Mouse (Mus musculus) hindbrain, embryonic 12.5 days (tissue): ENCODE measurements around the gene Gp9. TPM values are rescaled to one million over a fixed set of nuclear protein-coding genes. Genes with fewer than 3 reads are reported as not detected.
A peak's percentile ranks its signal among the peaks of the same experiment; 100 is the strongest.

Source experiments
- ATAC-seq: fragments of 200-750 bp; cut with Nextera tagmentation; 2 replicates; pipeline ENCODE4 v1.8.0; 2017; ENCODE audit warnings: moderate TSS enrichment; ENCODE audit not compliant: low FRiP score
- H3K27ac ChIP-seq: fragments of 300-500 bp; sonication (generic); 2 replicates; pipeline ENCODE4 v1.5.1; 2016; ENCODE audit warnings: mild to moderate bottlenecking
- H3K27me3 ChIP-seq: fragments of 300-500 bp; sonication (generic); 2 replicates; pipeline ENCODE4 v1.6.1; 2016; ENCODE audit warnings: mild to moderate bottlenecking
- H3K36me3 ChIP-seq: fragments of 300-500 bp; sonication (generic); 2 replicates; pipeline ENCODE4 v1.6.1; 2016; ENCODE audit warnings: mild to moderate bottlenecking
- H3K4me1 ChIP-seq: fragments of 300-500 bp; sonication (generic); 2 replicates; pipeline ENCODE4 v1.6.1; 2016
- H3K4me2 ChIP-seq: fragments of 300-500 bp; sonication (generic); replicated peaks from 2 replicates; pipeline ENCODE4 v1.6.1; 2016; ENCODE audit warnings: mild to moderate bottlenecking
- H3K4me3 ChIP-seq: fragments of 300-500 bp; sonication (generic); 2 replicates; pipeline ENCODE4 v1.5.1; 2016; ENCODE audit warnings: mild to moderate bottlenecking
- H3K9ac ChIP-seq: fragments of 300-500 bp; sonication (generic); 2 replicates; pipeline ENCODE4 v1.6.1; 2016; ENCODE audit warnings: mild to moderate bottlenecking, moderate library complexity
- H3K9me3 ChIP-seq: fragments of 300-500 bp; sonication (generic); replicated peaks from 2 replicates; pipeline ENCODE4 v1.6.1; 2016; ENCODE audit warnings: mild to moderate bottlenecking
- WGBS: fragments of 180-500 bp; shearing (Covaris S2); methylation state at CpG from one replicate; pipeline ENCODE4 v1.1.7; 2016; 5-methylcytosine and 5-hydroxymethylcytosine counted together
- polyA plus RNA-seq: library from polyadenylated mRNA; unstranded; fragments of >200 nt; fragmentation: Nextera tagmentation; extraction: Ambion mirVana; gene quantifications from 2 replicates; pipeline ENCODE4 v1.2.1, GENCODE M21; 2016

Gene Gp9
- polyA plus RNA-seq, 1 experiment from 2014 or later = 2.6 TPM

GRCm38 (mm10) chr6:87808521-87808920 lies 30.6 kb downstream of the Gp9 start:
- no peak overlapping the region for H3K4me3 ChIP-seq
- peaks cover 6% of the 10 kb centered on the region for H3K4me1 ChIP-seq
- H3K36me3 ChIP-seq = peaks cover 3% of the 10 kb centered on the region
- no peaks in the 10 kb centered on the region for H3K9me3 ChIP-seq
- no peak for ATAC-seq
- peaks cover 8% of the 10 kb centered on the region for H3K27me3 ChIP-seq
- H3K9ac ChIP-seq = no peak overlapping the region
- no peak overlapping the region for H3K27ac ChIP-seq
- 77% methylated on average over 3 of the region's 3 CpGs for WGBS
- no peak overlapping the region for H3K4me2 ChIP-seq

GRCm38 (mm10) chr6:87809144-87809543 lies 31.3 kb downstream of the Gp9 start:
- no peak overlapping the region for H3K4me2 ChIP-seq
- H3K9ac ChIP-seq = no peak overlapping the region
- H3K27me3 ChIP-seq = peaks cover 10% of the 10 kb centered on the region
- peaks cover 5% of the 10 kb centered on the region for H3K36me3 ChIP-seq
- peaks cover 6% of the 10 kb centered on the region for H3K4me1 ChIP-seq
- H3K27ac ChIP-seq = no peak overlapping the region
- H3K4me3 ChIP-seq = no peak overlapping the region
- H3K9me3 ChIP-seq = no peaks in the 10 kb centered on the region
- WGBS = 93% methylated on average over 2 of the region's 2 CpGs
- ATAC-seq = no peak

- H3K4me3 ChIP-seq = no peak overlapping the region
- 86% methylated on average over 6 of the region's 6 CpGs for WGBS
- peaks cover 9% of the 10 kb centered on the region for H3K36me3 ChIP-seq
- no peak overlapping the region for H3K27ac ChIP-seq
- no peak overlapping the region for H3K4me2 ChIP-seq
- H3K9me3 ChIP-seq = no peaks in the 10 kb centered on the region
- no peak overlapping the region for H3K9ac ChIP-seq
- peaks cover 10% of the 10 kb centered on the region for H3K27me3 ChIP-seq
- peaks cover 6% of the 10 kb centered on the region for H3K4me1 ChIP-seq
- ATAC-seq = no peak
Observed at GRCm38 (mm10) chr6:87809651-87810161, 31.8 kb downstream of the Gp9 start.

GRCm38 (mm10) chr6:87810311-87810710 lies 32.4 kb downstream of the Gp9 start:
- Histone ChIP-seq H3K4me2 (peak overlapping the region; percentile 94), H3K9me3 (no peaks in the 10 kb centered on the region), H3K9ac (no peak overlapping the region), H3K27ac (no peak overlapping the region), H3K4me1 (peaks cover 6% of the 10 kb centered on the region), H3K27me3 (peaks cover 10% of the 10 kb centered on the region), H3K36me3 (peaks cover 15% of the 10 kb centered on the region), H3K4me3 (peak overlapping the region; percentile 50)
- 43% methylated on average over 6 of the region's 6 CpGs for WGBS
- ATAC-seq = no peak

- peaks cover 22% of the 10 kb centered on the region for H3K36me3 ChIP-seq
- H3K9ac ChIP-seq = peak overlapping the region; percentile 67
- peak overlapping the region; percentile 94 for H3K4me2 ChIP-seq
- no peaks in the 10 kb centered on the region for H3K9me3 ChIP-seq
- peaks cover 6% of the 10 kb centered on the region for H3K4me1 ChIP-seq
- peak; percentile 81 for ATAC-seq
- WGBS = under 1% methylated on average over 76 of the region's 77 CpGs
- peak overlapping the region; percentile 50 for H3K4me3 ChIP-seq
- peaks cover 10% of the 10 kb centered on the region for H3K27me3 ChIP-seq
- H3K27ac ChIP-seq = 0 out of 2 replicates have a peak overlapping the region, but pooled peaks have one; percentile 6
Observed at GRCm38 (mm10) chr6:87810713-87811669, 33.1 kb downstream of the Gp9 start.

- Histone ChIP-seq H3K27me3 (peaks cover 10% of the 10 kb centered on the region), H3K4me1 (peaks cover 6% of the 10 kb centered on the region), H3K4me3 (peak within 1 kb of the TSS; percentile 50), H3K27ac (0 out of 2 replicates have a peak within 1 kb of the TSS, but pooled peaks have one; percentile 6), H3K9me3 (no peaks in the 10 kb centered on the region), H3K36me3 (peaks cover 30% of the 10 kb centered on the region), H3K4me2 (peak within 1 kb of the TSS; percentile 94), H3K9ac (peak within 1 kb of the TSS; percentile 67)
- WGBS = under 1% methylated on average over 48 of the region's 56 CpGs
- ATAC-seq = peak; percentile 98
Observed at GRCm38 (mm10) chr6:87811675-87812338, 33.9 kb downstream of the Gp9 start, which contains the start of gene Rab43. Gene Rab43 (minus strand): TSS chr6:87812164.

GRCm38 (mm10) chr6:87812656-87813055 lies 34.8 kb downstream of the Gp9 start:
- Histone ChIP-seq H3K9me3 (no peaks in the 10 kb centered on the region), H3K27me3 (peaks cover 10% of the 10 kb centered on the region), H3K4me2 (peak overlapping the region; percentile 94), H3K9ac (no peak overlapping the region), H3K36me3 (peaks cover 39% of the 10 kb centered on the region), H3K4me1 (peaks cover 6% of the 10 kb centered on the region), H3K4me3 (no peak overlapping the region), H3K27ac (no peak overlapping the region)
- WGBS = 80% methylated on average over 1 of the region's 1 CpGs
- no peak for ATAC-seq

GRCm38 (mm10) chr6:87814486-87814885 lies 36.6 kb downstream of the Gp9 start:
- H3K27me3 ChIP-seq = peaks cover 10% of the 10 kb centered on the region
- no peak overlapping the region for H3K4me2 ChIP-seq
- ATAC-seq = no peak
- no peak overlapping the region for H3K9ac ChIP-seq
- H3K27ac ChIP-seq = no peak overlapping the region
- WGBS = 94% methylated on average over 5 of the region's 5 CpGs
- peaks cover 6% of the 10 kb centered on the region for H3K4me1 ChIP-seq
- H3K36me3 ChIP-seq = peaks cover 57% of the 10 kb centered on the region
- H3K9me3 ChIP-seq = no peaks in the 10 kb centered on the region
- H3K4me3 ChIP-seq = no peak overlapping the region

- peaks cover 98% of the 10 kb centered on the region for H3K36me3 ChIP-seq
- no peaks in the 10 kb centered on the region for H3K9me3 ChIP-seq
- no peak overlapping the region for H3K4me3 ChIP-seq
- no peak overlapping the region for H3K9ac ChIP-seq
- no peak overlapping the region for H3K27ac ChIP-seq
- H3K4me1 ChIP-seq = no peaks in the 10 kb centered on the region
- no peak for ATAC-seq
- H3K27me3 ChIP-seq = no peaks in the 10 kb centered on the region
- WGBS = 91% methylated on average over 2 of the region's 2 CpGs
- no peak overlapping the region for H3K4me2 ChIP-seq
Observed at GRCm38 (mm10) chr6:87820366-87820765, 42.5 kb downstream of the Gp9 start.

Other genes starting within 250 kb of the Gp9 start
- 2.3 and 2.8 TPM in 2 replicates for gene Arhgap25, start 244.8 kb upstream of the Gp9 start, polyA plus RNA-seq
- gene Prokr1, start 187.3 kb upstream of the Gp9 start, polyA plus RNA-seq = 3.4 TPM in 2 replicates
- gene Aplf, start 105.9 kb upstream of the Gp9 start, polyA plus RNA-seq = 13.0 and 14.4 TPM in 2 replicates
- gene Efcc1, start 47.2 kb upstream of the Gp9 start, polyA plus RNA-seq = 8.2 and 9.7 TPM in 2 replicates
- gene Rab43, start 34.1 kb downstream of the Gp9 start, polyA plus RNA-seq = 12.2 and 13.1 TPM in 2 replicates
- gene Gm45140, start 57.7 kb downstream of the Gp9 start, polyA plus RNA-seq = 4.1 and 5.0 TPM in 2 replicates
- 47.4 and 52.7 TPM in 2 replicates for gene Isy1, start 60.7 kb downstream of the Gp9 start, polyA plus RNA-seq
- gene Cnbp, start 73.0 kb downstream of the Gp9 start, polyA plus RNA-seq = 793 and 799 TPM in 2 replicates
- 165 TPM in 2 replicates for gene Copg1, start 109.7 kb downstream of the Gp9 start, polyA plus RNA-seq
- 43.7 and 45.2 TPM in 2 replicates for gene Hmces, start 135.9 kb downstream of the Gp9 start, polyA plus RNA-seq
- gene H1fx, start 203.6 kb downstream of the Gp9 start, polyA plus RNA-seq = 108 and 109 TPM in 2 replicates